Mouse (Mus musculus) kidney, postnatal 14 days (tissue): ENCODE results near the gene Leng8.
"Not testable (repeated sequence)": the region's sequence is repeated elsewhere in the genome, so short reads cannot be mapped to it uniquely, and the experiment has no call there.

Source experiments
- DNase-seq: peaks from one replicate; pipeline ENCODE4 v3.0.0; 2022; ENCODE audit warnings: mixed read lengths

The Leng8 gene

GRCm38 (mm10) chr7:4148341-4149208 lies 11.7 kb downstream of the Leng8 start:
- no peak for DNase-seq

GRCm38 (mm10) chr7:4149209-4150054 lies 12.6 kb downstream of the Leng8 start:
- peak; percentile 88 for DNase-seq

- DNase-seq = peak; percentile 58
Measured at GRCm38 (mm10) chr7:4150059-4150541, 13.3 kb downstream of the Leng8 start, which contains the start of gene Leng9. Gene Leng9 (minus strand): TSS chr7:4150374.

GRCm38 (mm10) chr7:4150811-4151221 lies 14.0 kb downstream of the Leng8 start:
- DNase-seq = peak; percentile 84

GRCm38 (mm10) chr7:4151241-4151640 lies 14.4 kb downstream of the Leng8 start:
- DNase-seq = no peak

GRCm38 (mm10) chr7:4154356-4154755 lies 17.5 kb downstream of the Leng8 start:
- DNase-seq = no peak

GRCm38 (mm10) chr7:4154976-4155375 lies 18.1 kb downstream of the Leng8 start:
- no peak for DNase-seq

- DNase-seq = not testable (repeated sequence)
Measured at GRCm38 (mm10) chr7:4161596-4161995, 24.8 kb downstream of the Leng8 start.

- no peak for DNase-seq
Measured at GRCm38 (mm10) chr7:4163571-4164072, 26.8 kb downstream of the Leng8 start.

GRCm38 (mm10) chr7:4164090-4164910 lies 27.5 kb downstream of the Leng8 start, which contains the start of gene Cdc42ep5:
Gene Cdc42ep5 (minus strand): TSS chr7:4164860.
- DNase-seq = peak; percentile 85

- peak; percentile 57 for DNase-seq
Measured at GRCm38 (mm10) chr7:4165286-4165685, 28.4 kb downstream of the Leng8 start.

- DNase-seq = peak; percentile 10
Measured at GRCm38 (mm10) chr7:4167098-4167497, 30.3 kb downstream of the Leng8 start.

- DNase-seq = no peak
Measured at GRCm38 (mm10) chr7:4170193-4170938, 33.5 kb downstream of the Leng8 start.

- peak; percentile 76 for DNase-seq
Measured at GRCm38 (mm10) chr7:4178438-4178837, 41.6 kb downstream of the Leng8 start.
